Mouse (Mus musculus) spleen, postnatal 14 days (tissue): ENCODE measurements around the gene 1600002K03Rik.
"Not testable (repeated sequence)": the region's sequence is repeated elsewhere in the genome, so short reads cannot be mapped to it uniquely, and the experiment has no call there.

Experiments
- DNase-seq, 2 experiments: peaks; one replicate each; pipeline ENCODE4 v3.0.0; 2021 to 2022; ENCODE audit warnings: low spot score in 2 of 2

1600002K03Rik gene

GRCm38 (mm10) chr10:80186649-80187048 lies 13.9 kb downstream of the 1600002K03Rik start:
- no peak for DNase-seq

- DNase-seq, result no peak
Measured at GRCm38 (mm10) chr10:80187739-80188138, 15.0 kb downstream of the 1600002K03Rik start.

GRCm38 (mm10) chr10:80188453-80189024 lies 15.8 kb downstream of the 1600002K03Rik start:
- no peak for DNase-seq

GRCm38 (mm10) chr10:80189999-80190398 lies 17.3 kb downstream of the 1600002K03Rik start:
- DNase-seq, result no peak

- DNase-seq, result no peak
Measured at GRCm38 (mm10) chr10:80190491-80191051, 17.8 kb downstream of the 1600002K03Rik start.

GRCm38 (mm10) chr10:80193976-80194375 lies 21.2 kb downstream of the 1600002K03Rik start:
- no peak for DNase-seq

- no peak for DNase-seq
Measured at GRCm38 (mm10) chr10:80194441-80194840, 21.7 kb downstream of the 1600002K03Rik start.

- no peak for DNase-seq
Measured at GRCm38 (mm10) chr10:80196167-80196566, 23.4 kb downstream of the 1600002K03Rik start.

- no peak for DNase-seq
Measured at GRCm38 (mm10) chr10:80196778-80197581, 24.2 kb downstream of the 1600002K03Rik start.

GRCm38 (mm10) chr10:80199440-80200008 lies 26.8 kb downstream of the 1600002K03Rik start:
- peak; percentile 55 to 77 for DNase-seq

- no peak for DNase-seq
Measured at GRCm38 (mm10) chr10:80200485-80200884, 27.7 kb downstream of the 1600002K03Rik start.

- no peak for DNase-seq
Measured at GRCm38 (mm10) chr10:80204055-80204454, 31.3 kb downstream of the 1600002K03Rik start.

- DNase-seq, result no peak
Measured at GRCm38 (mm10) chr10:80207201-80207600, 34.5 kb downstream of the 1600002K03Rik start.

GRCm38 (mm10) chr10:80207676-80208075 lies 34.9 kb downstream of the 1600002K03Rik start:
- no peak for DNase-seq

- DNase-seq, result no peak
Measured at GRCm38 (mm10) chr10:80208248-80208647, 35.5 kb downstream of the 1600002K03Rik start.

- no peak for DNase-seq
Measured at GRCm38 (mm10) chr10:80208841-80209371, 36.2 kb downstream of the 1600002K03Rik start.

- not testable (repeated sequence) for DNase-seq
Measured at GRCm38 (mm10) chr10:80211547-80212103, 38.9 kb downstream of the 1600002K03Rik start.

GRCm38 (mm10) chr10:80215048-80215772 lies 42.5 kb downstream of the 1600002K03Rik start:
- DNase-seq, result no peak

- DNase-seq, result no peak
Measured at GRCm38 (mm10) chr10:80220676-80221075, 47.9 kb downstream of the 1600002K03Rik start.

GRCm38 (mm10) chr10:80223137-80223536 lies 50.4 kb downstream of the 1600002K03Rik start:
- DNase-seq, result not testable (repeated sequence)
